Comparison of ENCODE assay signal across 8 mouse cellular contexts in genomic region chr16:22856773-22857172, GRCm38 (mm10). TPM values are rescaled to one million over a fixed set of nuclear protein-coding genes. Genes with fewer than 3 reads are reported as not detected.
DNase-seq lines count a peak whose midpoint lies in the region; ATAC-seq and TF ChIP-seq lines count a peak whose summit lies in the region.

No protein-coding gene starts in this region.

- H3K9me3 ChIP-seq in lung, embryonic 14.5 days (ENCODE audit: low read depth, low read length): no peaks in the 10 kb centered on the region
- H3K9me3 ChIP-seq in hindbrain, postnatal 0 days (ENCODE audit: low read length): no peaks in the 10 kb centered on the region

- no peak for TF ChIP-seq CTCF in lung, embryonic 14.5 days (IDR thresholded peaks at IDR 0.05; ENCODE audit: low read depth)
- no peak for TF ChIP-seq CTCF in hindbrain, postnatal 0 days (IDR thresholded peaks at IDR 0.05; ENCODE audit: low read depth)

- peak overlapping the region; percentile 61 for H3K9ac ChIP-seq in lung, embryonic 14.5 days
- peak overlapping the region; percentile 56 for H3K9ac ChIP-seq in hindbrain, postnatal 0 days (replicated peaks; ENCODE audit: low read length)

- peak overlapping the region; percentile 90 for H3K4me3 ChIP-seq in lung, embryonic 14.5 days (ENCODE audit: low read depth, low read length)
- peak overlapping the region; percentile 99 for H3K4me3 ChIP-seq in hindbrain, postnatal 0 days (ENCODE audit: low read length)
- peak overlapping the region; percentile 82 for H3K4me3 ChIP-seq in myocyte

- 8% methylated on average over 9 of the region's 9 CpGs for WGBS in lung, embryonic 14.5 days
- 14% methylated on average over 9 of the region's 9 CpGs for WGBS in hindbrain, postnatal 0 days

- H3K27ac ChIP-seq in lung, embryonic 14.5 days (ENCODE audit: low read depth): peak overlapping the region; percentile 72
- peak overlapping the region; percentile 67; the same call in 1 of the 2 replicates for H3K27ac ChIP-seq in hindbrain, postnatal 0 days

- H3K27me3 ChIP-seq in lung, embryonic 14.5 days (ENCODE audit: insufficient read depth, low read length): no peaks in the 10 kb centered on the region
- H3K27me3 ChIP-seq in hindbrain, postnatal 0 days (ENCODE audit: insufficient read depth, low read length): no peaks in the 10 kb centered on the region
- H3K27me3 ChIP-seq in myocyte (ENCODE audit: control insufficient read depth, insufficient read depth, insufficient read length): no peaks in the 10 kb centered on the region

- ATAC-seq in lung, embryonic 14.5 days (ENCODE audit: insufficient read depth): no peak
- ATAC-seq in common myeloid progenitor, adult 5-6 weeks (replicated peaks; ENCODE audit: low read depth, poor library complexity, severe bottlenecking): 0 out of 2 replicates have a peak, but pooled peaks have one; percentile 13
- ATAC-seq in hindbrain, postnatal 0 days: no peak

- H3K4me1 ChIP-seq in lung, embryonic 14.5 days (ENCODE audit: insufficient read depth): peaks cover 6% of the 10 kb centered on the region
- peaks cover 11% of the 10 kb centered on the region for H3K4me1 ChIP-seq in hindbrain, postnatal 0 days (ENCODE audit: insufficient read depth, low read length)

- peak overlapping the region; percentile 57 for H3ac ChIP-seq in myocyte (ENCODE audit: control insufficient read depth, insufficient read length)

- peaks cover 11% of the 10 kb centered on the region for H3K36me3 ChIP-seq in lung, embryonic 14.5 days (ENCODE audit: insufficient read depth)
- H3K36me3 ChIP-seq in hindbrain, postnatal 0 days (ENCODE audit: insufficient read depth, low read length): peaks cover 6% of the 10 kb centered on the region; the same call in 1 of the 2 replicates
- H3K36me3 ChIP-seq in myocyte (ENCODE audit: control insufficient read depth, insufficient read depth): no peaks in the 10 kb centered on the region

- peak overlapping the region; percentile 92 for H3K4me2 ChIP-seq in lung, embryonic 14.5 days
- peak overlapping the region; percentile 95 for H3K4me2 ChIP-seq in hindbrain, postnatal 0 days (ENCODE audit: low read depth, low read length)
- peak overlapping the region; percentile 84 for H3K4me2 ChIP-seq in myocyte (ENCODE audit: low read depth)

- H3K79me2 ChIP-seq in myocyte (ENCODE audit: control insufficient read depth, insufficient read depth): peaks cover 44% of the 10 kb centered on the region

- no peak for TF ChIP-seq POLR2A in myocyte (IDR thresholded peaks at IDR 0.05; ENCODE audit: insufficient read length, low read depth)

- DNase-seq in lung, embryonic 14.5 days: no peak
- no peak for DNase-seq in lung, postnatal 25 days (ENCODE audit: low spot score)
- no peak for DNase-seq in hindbrain, postnatal 0 days (ENCODE audit: low spot score)
- DNase-seq in right cerebral cortex, postnatal 25 days: no peak
- DNase-seq in adrenal gland, postnatal 4 days (ENCODE audit: low spot score in 2 of 2): no peak
- DNase-seq in layer of hippocampus, adult 11-12 months (ENCODE audit: low spot score): no peak

TF ChIP-seq in myocyte, 11 proteins besides CTCF, POLR2A, EP300 and RAD21:
- TF ChIP-seq CEBPB (IDR thresholded peaks at IDR 0.05; ENCODE audit: insufficient read depth, poor library complexity, severe bottlenecking): no peak
- no peak for TF ChIP-seq MYOD1 (IDR thresholded peaks at IDR 0.05; ENCODE audit: control insufficient read depth in 1 of 3, insufficient read length in 2 of 3, low read depth in 2 of 3)
- TF ChIP-seq REST (IDR thresholded peaks at IDR 0.05; ENCODE audit: insufficient read depth, insufficient read length): no peak
- TF ChIP-seq SRF (IDR thresholded peaks at IDR 0.05; ENCODE audit: control insufficient read depth, insufficient read length, low read depth): no peak
- TF ChIP-seq TCF12 (IDR thresholded peaks at IDR 0.05; ENCODE audit: insufficient read depth, poor library complexity, severe bottlenecking): no peak
- TF ChIP-seq E2F4 (IDR thresholded peaks at IDR 0.05; ENCODE audit: insufficient read depth): no peak
- TF ChIP-seq TCF3 (IDR thresholded peaks at IDR 0.05; ENCODE audit: insufficient read length, low read depth): no peak

RNA-seq across cellular contexts. Expression of gene Tbccd1, which starts 0.7 kb away (rescaled TPM):
- 31.2 and 33.6 TPM in 2 replicates for polyA plus RNA-seq in lung, embryonic 14.5 days (2014; fragmentation: Nextera tagmentation; extraction: Ambion mirVana)
- total RNA-seq in common myeloid progenitor, adult 5-6 weeks (2017): 31.8 and 39.5 TPM in 2 replicates
- 13.2 and 16.9 TPM in 2 replicates for total RNA-seq in hindbrain, postnatal 0 days (2014; rRNA removed)
- 17.2 and 17.5 TPM in 2 replicates for polyA plus RNA-seq in hindbrain, postnatal 0 days (2015; fragmentation: Nextera tagmentation; extraction: Ambion mirVana)
- polyA plus RNA-seq in myocyte (2012; fragmentation: generic; extraction: Trizol): 9.3 TPM
- total RNA-seq in adrenal gland, postnatal 4 days (2021): 10 to 100 TPM; 21.4 to 23.4 TPM

RNA-seq across cellular contexts. Expression of gene Dnajb11, which starts 0.9 kb away (rescaled TPM):
- polyA plus RNA-seq in lung, embryonic 14.5 days (2014; fragmentation: Nextera tagmentation; extraction: Ambion mirVana): 96.9 and 107 TPM in 2 replicates
- total RNA-seq in common myeloid progenitor, adult 5-6 weeks (2017): 95.9 and 103 TPM in 2 replicates
- 41.2 and 58.9 TPM in 2 replicates for total RNA-seq in hindbrain, postnatal 0 days (2014; rRNA removed)
- 86.9 and 87.1 TPM in 2 replicates for polyA plus RNA-seq in hindbrain, postnatal 0 days (2015; fragmentation: Nextera tagmentation; extraction: Ambion mirVana)
- polyA plus RNA-seq in myocyte (2012; fragmentation: generic; extraction: Trizol): 77.1 TPM
- 10 to 100 TPM; 73.3 to 75.8 TPM for total RNA-seq in adrenal gland, postnatal 4 days (2021)

RNA-seq across cellular contexts. Expression of gene Ahsg, which starts 34.3 kb away (rescaled TPM):
- 0.16 and 0.28 TPM in 2 replicates for polyA plus RNA-seq in lung, embryonic 14.5 days (2014; fragmentation: Nextera tagmentation; extraction: Ambion mirVana)
- total RNA-seq in common myeloid progenitor, adult 5-6 weeks (2017): not detected in 2 replicates
- not detected in 2 replicates for total RNA-seq in hindbrain, postnatal 0 days (2014; rRNA removed)
- not detected in 2 replicates for polyA plus RNA-seq in hindbrain, postnatal 0 days (2015; fragmentation: Nextera tagmentation; extraction: Ambion mirVana)
- polyA plus RNA-seq in myocyte (2012; fragmentation: generic; extraction: Trizol): not detected
- total RNA-seq in adrenal gland, postnatal 4 days (2021): 1,000 to 10,000 TPM in 1 of 2 experiments, 10 to 100 TPM in 1; 68.1 to 2,750 TPM

RNA-seq across cellular contexts. Expression of gene Crygs, which starts 45.4 kb away (rescaled TPM):
- polyA plus RNA-seq in lung, embryonic 14.5 days (2014; fragmentation: Nextera tagmentation; extraction: Ambion mirVana): not detected in 2 replicates
- not detected in 2 replicates for total RNA-seq in common myeloid progenitor, adult 5-6 weeks (2017)
- not detected in 2 replicates for total RNA-seq in hindbrain, postnatal 0 days (2014; rRNA removed)
- 0.28 and 0.35 TPM in 2 replicates for polyA plus RNA-seq in hindbrain, postnatal 0 days (2015; fragmentation: Nextera tagmentation; extraction: Ambion mirVana)
- polyA plus RNA-seq in myocyte (2012; fragmentation: generic; extraction: Trizol): not detected
- total RNA-seq in adrenal gland, postnatal 4 days (2021): not detected

Comparison
In these comparisons a context has a peak if more than half of its experiments do, and no peak if none do; other contexts are left out.
1. RNA of gene Ahsg, which starts 34.3 kb away (total RNA-seq): 68.1 to 2,750 TPM in adrenal gland, postnatal 4 days; not detected in common myeloid progenitor, adult 5-6 weeks and not detected in hindbrain, postnatal 0 days; every median in the first group is over 10 times any median in the second.
2. Peak in every context shown above with its lines, with median percentiles within 50 percentile points of each other: H3K4me2 ChIP-seq and H3K4me3 ChIP-seq.